Mouse (Mus musculus) telencephalon, adult 2 months (tissue): ENCODE measurements at regions not wholly inside any gene's neighbourhood (a gene's known extent, or its start where the extent isn't known, plus 50 kb on each side); places are given as distances from the start of the nearest gene placed in this dataset.
A peak's percentile ranks its signal among the peaks of the same experiment; 100 is the strongest.

ENCODE experiments used
- DNase-seq: peaks from one replicate; pipeline ENCODE4 v3.0.0-alpha.2; 2011; ENCODE audit warnings: low read depth, low spot score

- no peak for DNase-seq
Measured at GRCm38 (mm10) chr4:52265196-52265595, 173.8 kb upstream of the Smc2 start.

GRCm38 (mm10) chr4:52282458-52282857, 156.6 kb upstream of the Smc2 start:
- DNase-seq, result no peak

- peak; percentile 38 for DNase-seq
Measured at GRCm38 (mm10) chr4:52284909-52285308, 154.1 kb upstream of the Smc2 start.

GRCm38 (mm10) chr4:52293676-52294075, 145.4 kb upstream of the Smc2 start:
- DNase-seq, result no peak

- DNase-seq, result no peak
Measured at GRCm38 (mm10) chr4:52299226-52299625, 139.8 kb upstream of the Smc2 start.

GRCm38 (mm10) chr4:52301653-52302052, 137.4 kb upstream of the Smc2 start:
- no peak for DNase-seq

- DNase-seq, result peak; percentile 48
Measured at GRCm38 (mm10) chr4:52324300-52324699, 114.7 kb upstream of the Smc2 start.

GRCm38 (mm10) chr4:52331361-52331951, 107.6 kb upstream of the Smc2 start:
- DNase-seq, result peak; percentile 38

GRCm38 (mm10) chr4:52336365-52337017, 102.6 kb upstream of the Smc2 start:
- DNase-seq, result no peak

- DNase-seq, result peak; percentile 82
Measured at GRCm38 (mm10) chr4:52341245-52341644, 97.8 kb upstream of the Smc2 start.

GRCm38 (mm10) chr4:52361751-52362150, 77.3 kb upstream of the Smc2 start:
- no peak for DNase-seq

GRCm38 (mm10) chr4:52365866-52366265, 73.2 kb upstream of the Smc2 start:
- DNase-seq, result peak; percentile 22

GRCm38 (mm10) chr4:52368527-52368926, 70.5 kb upstream of the Smc2 start:
- DNase-seq, result no peak
